Mouse (Mus musculus) neural tube, embryonic 12.5 days (tissue): ENCODE results near the gene Nav2. TPM values are rescaled to one million over a fixed set of nuclear protein-coding genes. Genes with fewer than 3 reads are reported as not detected.

Experiments
- ATAC-seq: fragments of 200-750 bp; cut with Nextera tagmentation; 2 replicates; pipeline ENCODE4 v1.8.0; 2017; ENCODE audit warnings: low read depth, mild to moderate bottlenecking, moderate TSS enrichment, moderate library complexity; ENCODE audit not compliant: low FRiP score
- H3K27ac ChIP-seq: fragments of 300-500 bp; sonication (generic); 2 replicates; pipeline ENCODE4 v1.5.1; 2016
- H3K27me3 ChIP-seq: fragments of 300-500 bp; sonication (generic); replicated peaks from 2 replicates; pipeline ENCODE4 v1.6.1; 2016; ENCODE audit warnings: mild to moderate bottlenecking
- H3K36me3 ChIP-seq: fragments of 300-500 bp; sonication (generic); 2 replicates; pipeline ENCODE4 v1.6.1; 2016; ENCODE audit warnings: mild to moderate bottlenecking
- H3K4me1 ChIP-seq: fragments of 300-500 bp; sonication (generic); 2 replicates; pipeline ENCODE4 v1.6.1; 2016
- H3K4me2 ChIP-seq: fragments of 300-500 bp; sonication (generic); replicated peaks from 2 replicates; pipeline ENCODE4 v1.6.1; 2016; ENCODE audit warnings: mild to moderate bottlenecking
- H3K4me3 ChIP-seq: fragments of 300-500 bp; sonication (generic); 2 replicates; pipeline ENCODE4 v1.5.1; 2016
- H3K9ac ChIP-seq: fragments of 300-500 bp; sonication (generic); 2 replicates; pipeline ENCODE4 v1.6.1; 2016; ENCODE audit warnings: mild to moderate bottlenecking
- H3K9me3 ChIP-seq: fragments of 300-500 bp; sonication (generic); 2 replicates; pipeline ENCODE4 v1.6.1; 2016; ENCODE audit warnings: mild to moderate bottlenecking
- WGBS: fragments of 180-500 bp; shearing (Covaris S2); methylation state at CpG from one replicate; pipeline ENCODE4 v1.1.7; 2016; 5-methylcytosine and 5-hydroxymethylcytosine counted together
- polyA plus RNA-seq: library from polyadenylated mRNA; unstranded; fragments of >200 nt; fragmentation: Nextera tagmentation; extraction: Ambion mirVana; gene quantifications from 2 replicates; pipeline ENCODE4 v1.2.1, GENCODE M21; 2016

Nav2 gene
- polyA plus RNA-seq, 1 experiment from 2014 or later = 25.2 TPM

GRCm38 (mm10) chr7:48877786-48878390 lies 30.6 kb upstream of the Nav2 start:
- Histone ChIP-seq H3K9ac (no peak overlapping the region), H3K27ac (no peak overlapping the region), H3K4me1 (peaks cover 23% of the 10 kb centered on the region), H3K27me3 (peaks cover 9% of the 10 kb centered on the region), H3K4me2 (no peak overlapping the region), H3K4me3 (no peak overlapping the region), H3K9me3 (no peaks in the 10 kb centered on the region), H3K36me3 (peaks cover 36% of the 10 kb centered on the region)
- no peak for ATAC-seq
- 64% methylated on average over 15 of the region's 15 CpGs for WGBS

- no peaks in the 10 kb centered on the region for H3K9me3 ChIP-seq
- WGBS = 43% methylated on average over 3 of the region's 3 CpGs
- H3K4me1 ChIP-seq = peaks cover 23% of the 10 kb centered on the region
- no peak overlapping the region for H3K27ac ChIP-seq
- H3K4me2 ChIP-seq = peak overlapping the region; percentile 52
- H3K36me3 ChIP-seq = peaks cover 23% of the 10 kb centered on the region
- H3K4me3 ChIP-seq = no peak overlapping the region
- no peak for ATAC-seq
- H3K9ac ChIP-seq = no peak overlapping the region
- H3K27me3 ChIP-seq = peaks cover 21% of the 10 kb centered on the region
Observed at GRCm38 (mm10) chr7:48879574-48879973, 28.9 kb upstream of the Nav2 start.

- Histone ChIP-seq H3K27ac (no peak overlapping the region), H3K27me3 (peaks cover 21% of the 10 kb centered on the region), H3K36me3 (peaks cover 12% of the 10 kb centered on the region), H3K9ac (peak overlapping the region; percentile 79), H3K4me1 (peaks cover 23% of the 10 kb centered on the region), H3K9me3 (no peaks in the 10 kb centered on the region), H3K4me3 (peak overlapping the region; percentile 70), H3K4me2 (peak overlapping the region; percentile 100)
- under 1% methylated on average over 67 of the region's 77 CpGs for WGBS
- ATAC-seq = peak; percentile 99
Observed at GRCm38 (mm10) chr7:48880591-48881481, 27.7 kb upstream of the Nav2 start.

- Histone ChIP-seq H3K4me3 (peak within 1 kb of the TSS; percentile 70), H3K9me3 (no peaks in the 10 kb centered on the region), H3K9ac (peak within 1 kb of the TSS; percentile 79), H3K4me1 (peaks cover 23% of the 10 kb centered on the region), H3K27ac (no peak within 1 kb of the TSS), H3K4me2 (peak within 1 kb of the TSS; percentile 100), H3K36me3 (0 out of 2 replicates have a peak, but pooled peaks cover 8% of the 10 kb centered on the region), H3K27me3 (peaks cover 21% of the 10 kb centered on the region)
- ATAC-seq = peak; percentile 90
- WGBS = under 1% methylated on average over 26 of the region's 41 CpGs
Observed at GRCm38 (mm10) chr7:48881486-48881885, 27.0 kb upstream of the Nav2 start, which contains the start of gene E2f8. Gene E2f8 (minus strand): TSS chr7:48881596.

GRCm38 (mm10) chr7:48881971-48882609 lies 26.4 kb upstream of the Nav2 start:
- Histone ChIP-seq H3K9ac (peak overlapping the region; percentile 47; the same call in 1 of the 2 replicates), H3K9me3 (no peaks in the 10 kb centered on the region), H3K27me3 (peaks cover 21% of the 10 kb centered on the region), H3K4me3 (peak overlapping the region; percentile 70), H3K4me2 (peak overlapping the region; percentile 100), H3K36me3 (0 out of 2 replicates have a peak, but pooled peaks cover 8% of the 10 kb centered on the region), H3K4me1 (peaks cover 23% of the 10 kb centered on the region), H3K27ac (no peak overlapping the region)
- 2% methylated on average over 28 of the region's 28 CpGs for WGBS
- ATAC-seq = no peak

GRCm38 (mm10) chr7:48883525-48884265 lies 24.8 kb upstream of the Nav2 start:
- ATAC-seq = no peak
- H3K4me2 ChIP-seq = no peak overlapping the region
- H3K27ac ChIP-seq = no peak overlapping the region
- no peak overlapping the region for H3K4me3 ChIP-seq
- no peaks in the 10 kb centered on the region for H3K36me3 ChIP-seq
- peaks cover 21% of the 10 kb centered on the region for H3K27me3 ChIP-seq
- H3K4me1 ChIP-seq = peaks cover 20% of the 10 kb centered on the region
- 84% methylated on average over 4 of the region's 4 CpGs for WGBS
- H3K9me3 ChIP-seq = no peaks in the 10 kb centered on the region
- H3K9ac ChIP-seq = no peak overlapping the region

GRCm38 (mm10) chr7:48884266-48884611 lies 24.3 kb upstream of the Nav2 start:
- no peak overlapping the region for H3K9ac ChIP-seq
- no peak for ATAC-seq
- H3K27ac ChIP-seq = no peak overlapping the region
- no peaks in the 10 kb centered on the region for H3K36me3 ChIP-seq
- no peak overlapping the region for H3K4me3 ChIP-seq
- 48% methylated on average over 5 of the region's 5 CpGs for WGBS
- H3K27me3 ChIP-seq = peaks cover 21% of the 10 kb centered on the region
- H3K4me1 ChIP-seq = peaks cover 17% of the 10 kb centered on the region
- no peaks in the 10 kb centered on the region for H3K9me3 ChIP-seq
- H3K4me2 ChIP-seq = no peak overlapping the region

- Histone ChIP-seq H3K27me3 (peaks cover 11% of the 10 kb centered on the region), H3K27ac (no peak overlapping the region), H3K36me3 (no peaks in the 10 kb centered on the region), H3K9ac (no peak overlapping the region), H3K9me3 (no peaks in the 10 kb centered on the region), H3K4me1 (peaks cover 18% of the 10 kb centered on the region), H3K4me2 (no peak overlapping the region), H3K4me3 (no peak overlapping the region)
- 40% methylated on average over 8 of the region's 8 CpGs for WGBS
- no peak for ATAC-seq
Observed at GRCm38 (mm10) chr7:48887973-48888372, 20.5 kb upstream of the Nav2 start.

GRCm38 (mm10) chr7:48888751-48889150 lies 19.8 kb upstream of the Nav2 start:
- ATAC-seq = no peak
- Histone ChIP-seq H3K4me3 (no peak overlapping the region), H3K36me3 (no peaks in the 10 kb centered on the region), H3K4me1 (peaks cover 18% of the 10 kb centered on the region), H3K9me3 (no peaks in the 10 kb centered on the region), H3K27me3 (peaks cover 7% of the 10 kb centered on the region; the same call in 1 of the 2 replicates), H3K4me2 (no peak overlapping the region), H3K9ac (no peak overlapping the region), H3K27ac (no peak overlapping the region)
- WGBS = 75% methylated on average over 2 of the region's 2 CpGs

GRCm38 (mm10) chr7:48891029-48891428 lies 17.5 kb upstream of the Nav2 start:
- Histone ChIP-seq H3K4me1 (peaks cover 18% of the 10 kb centered on the region), H3K9me3 (no peaks in the 10 kb centered on the region), H3K27me3 (no peaks in the 10 kb centered on the region; the same call in 1 of the 2 replicates), H3K9ac (no peak overlapping the region), H3K4me2 (no peak overlapping the region; the same call in 1 of the 2 replicates), H3K4me3 (no peak overlapping the region), H3K27ac (no peak overlapping the region), H3K36me3 (no peaks in the 10 kb centered on the region)
- peak; percentile 62 for ATAC-seq
- WGBS = 42% methylated on average over 5 of the region's 5 CpGs

GRCm38 (mm10) chr7:48893093-48893492 lies 15.4 kb upstream of the Nav2 start:
- Histone ChIP-seq H3K27me3 (no peaks in the 10 kb centered on the region; the same call in 1 of the 2 replicates), H3K9me3 (no peaks in the 10 kb centered on the region), H3K9ac (no peak overlapping the region), H3K36me3 (no peaks in the 10 kb centered on the region), H3K4me3 (no peak overlapping the region), H3K27ac (no peak overlapping the region), H3K4me2 (no peak overlapping the region), H3K4me1 (peaks cover 32% of the 10 kb centered on the region)
- ATAC-seq = no peak
- WGBS = 83% methylated on average over 7 of the region's 7 CpGs
